Mouse (Mus musculus) heart, adult 2 months (tissue): ENCODE measurements around the gene Aebp1. TPM values are rescaled to one million over a fixed set of nuclear protein-coding genes. Genes with fewer than 3 reads are reported as not detected.

Source experiments
- DNase-seq, 2 experiments: peaks; one replicate each; pipeline ENCODE4 v3.0.0; 2021
- H3K27ac ChIP-seq: fragments of 200-600 bp; 2 replicates; pipeline ENCODE4 v1.8.1; 2022
- H3K27me3 ChIP-seq: fragments of 200-500 bp; 2 replicates; pipeline ENCODE4 v1.6.1; 2012; ENCODE audit warnings: mild to moderate bottlenecking, low read length, inconsistent platforms, mixed read lengths; ENCODE audit not compliant: control insufficient read depth, insufficient read depth
- H3K36me3 ChIP-seq: fragments of 200-500 bp; 2 replicates; pipeline ENCODE4 v1.6.1; 2012; ENCODE audit warnings: low read length, inconsistent platforms; ENCODE audit not compliant: control insufficient read depth, insufficient read depth
- H3K4me1 ChIP-seq: fragments of 200-500 bp; 2 replicates; pipeline ENCODE4 v1.6.1; 2011; ENCODE audit warnings: low read length; ENCODE audit not compliant: control insufficient read depth, insufficient read depth
- H3K4me3 ChIP-seq: fragments of 200-600 bp; 2 replicates; pipeline ENCODE4 v1.8.1; 2022
- H3K79me2 ChIP-seq: fragments of 200-500 bp; replicated peaks from 2 replicates; pipeline ENCODE4 v1.6.1; 2012; ENCODE audit warnings: mild to moderate bottlenecking, inconsistent platforms, low read length, moderate library complexity, mixed read lengths; ENCODE audit not compliant: control insufficient read depth, insufficient read depth
- H3K9ac ChIP-seq: fragments of 200-500 bp; 2 replicates; pipeline ENCODE4 v1.6.1; 2012; ENCODE audit warnings: low read depth, mild to moderate bottlenecking, control low read depth, inconsistent platforms, low read length, mixed read lengths
- CTCF ChIP-seq: fragments of 200-600 bp; IDR thresholded peaks from 2 replicates; pipeline ENCODE4 v1.8.1; 2022; ENCODE audit warnings: antibody characterized with exemption, mild to moderate bottlenecking, moderate library complexity
- EP300 ChIP-seq: fragments of 200-500 bp; IDR thresholded peaks from 2 replicates; pipeline ENCODE4 v1.6.1; 2011; ENCODE audit warnings: low read depth, low read length, control low read depth; ENCODE audit not compliant: insufficient read depth
- POLR2A ChIP-seq: fragments of 200-500 bp; IDR thresholded peaks from 2 replicates; pipeline ENCODE4 v1.6.1; 2011; ENCODE audit warnings: mild to moderate bottlenecking, low read depth, low read length, control low read depth; ENCODE audit not compliant: insufficient read depth
- WGBS: fragments of 180-500 bp; shearing (Covaris S2); methylation state at CpG from one replicate; pipeline ENCODE4 v1.1.7; 2018; 5-methylcytosine and 5-hydroxymethylcytosine counted together
- intact Hi-C: fragments of 180-260 bp; cut with DNase I; formaldehyde crosslinking; loops from one replicate; pipeline ENCODE4 v1.15.1; 2025
- polyA plus RNA-seq: library from polyadenylated mRNA; depleted of rRNA; stranded (reverse); fragments of >200 nt; gene quantifications from 2 replicates; pipeline ENCODE4 v1.2.3, GENCODE M21; 2012
- total RNA-seq, 2 experiments: library from RNA; stranded (reverse); gene quantifications; 2 replicates each; pipeline ENCODE4 v1.2.3; 2021

The Aebp1 gene
- total and polyA plus RNA-seq, 3 experiments, result 18.6 to 33.3 (median 19.9) TPM

DNA sequence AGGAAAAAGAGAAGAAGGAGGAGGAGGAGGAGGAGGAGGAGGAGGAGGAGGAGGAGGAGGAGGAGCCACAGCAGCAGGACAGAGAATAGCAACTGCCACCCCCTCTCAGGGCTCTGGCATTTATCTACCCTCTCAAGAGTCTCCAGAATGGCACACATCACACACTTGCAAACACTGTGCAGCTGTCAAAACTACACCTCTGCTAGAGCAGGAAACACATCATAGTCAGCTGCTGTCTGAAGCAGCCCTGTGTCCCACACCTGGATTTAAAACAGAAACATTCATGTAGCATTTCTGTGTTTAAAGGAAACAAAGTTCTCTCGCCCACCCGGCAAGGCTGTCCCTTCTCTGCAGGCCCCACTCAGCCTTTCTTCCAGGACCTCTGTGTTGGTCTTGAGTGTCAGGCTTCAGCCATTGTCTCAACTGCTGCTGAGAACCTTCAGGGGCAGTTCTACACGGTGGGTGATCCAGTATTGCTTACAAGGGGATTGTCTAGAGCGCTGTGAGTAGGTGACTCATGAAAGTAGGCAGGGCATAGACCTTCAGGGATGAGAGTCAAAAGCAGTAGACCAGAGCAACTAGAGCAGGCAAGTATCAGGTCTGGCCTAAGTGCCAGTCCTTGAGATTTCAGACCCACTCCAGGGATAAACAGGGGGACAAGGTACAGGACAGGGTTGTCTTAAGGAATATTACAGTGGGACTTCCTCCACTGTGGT is 10.6 kb upstream of the Aebp1 start:
- no peaks in the 10 kb centered on the region for H3K79me2 ChIP-seq
- DNase-seq, result no peak
- intact Hi-C loops, result no loop called here
- H3K4me3 ChIP-seq, result no peak overlapping the region
- no peak overlapping the region for H3K27ac ChIP-seq
- H3K36me3 ChIP-seq, result no peaks in the 10 kb centered on the region
- no peak for TF ChIP-seq POLR2A
- no peak for TF ChIP-seq CTCF
- no peak for TF ChIP-seq EP300
- H3K27me3 ChIP-seq, result no peaks in the 10 kb centered on the region
- peaks cover 5% of the 10 kb centered on the region for H3K4me1 ChIP-seq
- H3K9ac ChIP-seq, result no peak overlapping the region
- 60% methylated on average over 4 of the region's 4 CpGs for WGBS

DNA sequence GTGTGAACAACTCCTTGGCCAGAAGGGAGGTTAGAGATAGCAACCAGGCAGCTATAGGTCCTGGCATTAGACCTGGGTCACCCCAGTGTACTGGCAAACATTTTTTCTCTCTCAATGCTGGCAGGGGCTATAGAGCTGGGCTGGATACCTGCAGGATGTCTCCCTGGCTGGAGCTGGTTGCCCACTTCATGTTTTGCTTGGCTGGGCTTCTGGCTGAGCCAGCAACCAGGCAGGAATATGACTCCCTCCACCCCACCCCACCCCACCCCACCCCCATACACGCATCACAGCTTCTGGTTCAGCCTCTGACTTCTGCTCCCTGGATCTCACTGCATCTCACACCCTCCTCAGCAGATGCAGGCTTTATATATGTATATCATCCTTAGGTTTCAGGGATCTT is 9.4 kb upstream of the Aebp1 start:
- no peak for DNase-seq
- Histone ChIP-seq H3K9ac (no peak overlapping the region), H3K4me3 (no peak overlapping the region), H3K27ac (no peak overlapping the region), H3K79me2 (no peaks in the 10 kb centered on the region), H3K4me1 (no peaks in the 10 kb centered on the region; the same call in 1 of the 2 replicates), H3K27me3 (no peaks in the 10 kb centered on the region), H3K36me3 (no peaks in the 10 kb centered on the region)
- TF ChIP-seq EP300 (no peak), CTCF (no peak), POLR2A (no peak)
- 32% methylated on average over 1 of the region's 1 CpGs for WGBS
- intact Hi-C loops, result no loop called here

DNA sequence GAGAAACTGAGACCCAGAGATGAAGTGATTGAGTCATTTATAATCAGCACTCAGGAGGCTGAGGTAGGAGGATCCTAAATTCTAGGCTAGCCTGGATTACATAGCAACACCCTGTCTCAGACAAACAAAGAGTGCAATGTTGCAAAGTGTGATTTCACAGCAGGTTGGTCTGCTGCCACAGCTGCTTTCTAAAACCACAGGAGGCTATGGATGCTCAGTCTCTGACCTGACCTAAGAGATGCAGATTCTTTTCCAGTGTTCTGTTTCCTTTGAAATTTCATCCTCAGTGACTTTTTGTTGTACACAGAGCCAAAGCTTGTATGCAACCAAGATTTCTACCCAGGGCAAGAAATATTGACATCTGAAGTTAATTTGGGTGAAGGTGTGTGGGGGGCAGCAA is 6.3 kb upstream of the Aebp1 start:
- intact Hi-C loops, result no loop called here
- H3K9ac ChIP-seq, result no peak overlapping the region

DNA sequence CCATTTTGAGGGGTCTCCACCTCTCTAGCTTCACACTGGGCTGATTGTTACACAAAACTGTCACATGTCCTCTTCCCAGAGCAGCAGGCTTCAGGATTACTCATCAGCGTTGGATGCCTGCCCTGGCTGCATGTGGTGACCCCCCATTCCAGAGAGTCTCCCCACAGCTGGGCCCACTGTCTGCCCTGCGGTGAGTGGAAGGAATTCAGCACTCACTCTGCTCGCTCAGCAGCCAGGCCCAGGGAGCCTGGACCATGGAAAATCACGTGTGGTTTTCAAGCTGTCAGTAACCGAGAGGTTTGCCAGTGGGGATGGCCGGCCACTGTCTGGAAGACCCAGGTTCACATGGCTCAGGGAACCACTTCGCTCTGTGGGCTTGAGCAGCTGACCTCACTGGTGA is 5.8 kb upstream of the Aebp1 start:
- no peak for TF ChIP-seq POLR2A
- TF ChIP-seq EP300, result 0 out of 2 replicates have a peak, but pooled peaks have one; percentile 12
- no peak for TF ChIP-seq CTCF
- H3K9ac ChIP-seq, result no peak overlapping the region
- H3K4me1 ChIP-seq, result no peaks in the 10 kb centered on the region; the same call in 1 of the 2 replicates
- no peaks in the 10 kb centered on the region for H3K79me2 ChIP-seq
- intact Hi-C loops, result no loop called here
- peak; percentile 69 to 72 for DNase-seq
- H3K4me3 ChIP-seq, result no peak overlapping the region
- peak overlapping the region; percentile 33; the same call in 1 of the 2 replicates for H3K27ac ChIP-seq
- no peaks in the 10 kb centered on the region for H3K27me3 ChIP-seq
- no peaks in the 10 kb centered on the region for H3K36me3 ChIP-seq
- 45% methylated on average over 7 of the region's 7 CpGs for WGBS

More for the DNA sequence above, 6.3 kb upstream of the Aebp1 start:
- Histone ChIP-seq H3K36me3 (no peaks in the 10 kb centered on the region), H3K27me3 (no peaks in the 10 kb centered on the region), H3K79me2 (no peaks in the 10 kb centered on the region), H3K27ac (no peak overlapping the region), H3K4me3 (no peak overlapping the region), H3K4me1 (no peaks in the 10 kb centered on the region; the same call in 1 of the 2 replicates)
- no peak for DNase-seq
- no peak for TF ChIP-seq CTCF
- no peak for TF ChIP-seq POLR2A
- TF ChIP-seq EP300, result no peak

DNA sequence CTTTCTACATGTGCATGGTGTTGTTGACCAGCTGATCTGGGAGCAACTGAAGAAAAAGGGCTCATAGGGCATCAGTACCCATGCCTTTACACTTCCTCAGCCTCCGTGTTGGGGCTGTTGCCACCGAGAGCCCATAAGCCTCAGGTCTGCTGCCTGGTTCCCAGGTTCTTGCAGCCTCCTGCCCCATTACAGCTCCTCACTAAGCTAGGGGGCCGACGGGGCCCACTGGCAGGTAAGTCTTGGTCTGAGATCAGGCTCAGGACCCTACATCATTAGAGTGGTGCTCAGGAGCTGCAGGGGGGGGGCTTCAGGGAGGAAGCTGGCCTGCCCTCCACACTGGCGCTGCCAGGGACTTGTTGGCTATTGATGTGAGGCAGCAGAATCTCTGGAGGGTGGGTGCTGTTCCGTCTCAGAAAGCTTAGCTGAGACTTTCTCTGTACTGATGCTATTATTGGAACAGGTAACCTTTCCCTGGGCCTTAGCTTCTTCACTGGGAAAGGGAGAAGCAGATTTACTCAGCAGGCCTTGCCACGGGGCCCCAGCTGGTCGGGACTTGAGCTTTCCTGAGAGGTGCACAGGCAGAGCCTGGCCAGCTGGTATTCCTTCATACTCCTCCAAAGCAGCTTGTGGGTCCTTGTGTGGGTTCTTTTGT is 5.1 kb upstream of the Aebp1 start:
- no peaks in the 10 kb centered on the region for H3K27me3 ChIP-seq
- 80% methylated on average over 8 of the region's 8 CpGs for WGBS
- no peaks in the 10 kb centered on the region for H3K79me2 ChIP-seq
- DNase-seq, result no peak
- TF ChIP-seq EP300 (no peak), POLR2A (no peak), CTCF (no peak)
- no peak overlapping the region for H3K9ac ChIP-seq
- peaks cover 3% of the 10 kb centered on the region for H3K4me1 ChIP-seq
- no peaks in the 10 kb centered on the region for H3K36me3 ChIP-seq
- no peak overlapping the region for H3K4me3 ChIP-seq
- intact Hi-C loops, result no loop called here
- no peak overlapping the region for H3K27ac ChIP-seq

DNA sequence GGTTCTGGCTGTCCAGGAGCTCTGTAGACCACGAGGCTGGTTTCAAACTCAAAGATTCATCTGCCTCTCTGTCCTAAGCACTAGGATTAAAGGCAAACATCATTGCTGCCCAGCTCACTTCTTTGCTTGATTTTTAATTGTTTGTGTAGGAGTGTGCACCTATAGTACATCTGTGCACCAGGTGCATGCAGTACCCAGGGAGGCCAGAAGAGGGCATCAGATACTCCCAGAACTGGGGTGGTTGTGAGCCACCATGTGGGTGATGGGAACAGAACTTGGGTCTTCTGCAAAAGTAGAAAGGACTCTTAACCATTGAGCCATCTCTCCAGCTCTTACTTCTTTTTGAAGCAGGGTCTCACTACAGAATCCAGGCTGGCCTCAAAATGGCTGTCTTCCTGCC is 3.0 kb upstream of the Aebp1 start:
- TF ChIP-seq EP300, result no peak
- peak; percentile 45 for TF ChIP-seq CTCF
- TF ChIP-seq POLR2A, result no peak
- intact Hi-C loops, result no loop called here
- H3K9ac ChIP-seq, result no peak overlapping the region
- no peak for DNase-seq
- no peak overlapping the region for H3K4me3 ChIP-seq
- H3K27me3 ChIP-seq, result no peaks in the 10 kb centered on the region
- 97% methylated on average over 1 of the region's 1 CpGs for whole genome bisulfite sequencing
- no peaks in the 10 kb centered on the region for H3K79me2 ChIP-seq
- no peaks in the 10 kb centered on the region for H3K36me3 ChIP-seq
- H3K4me1 ChIP-seq, result peaks cover 3% of the 10 kb centered on the region
- no peak overlapping the region for H3K27ac ChIP-seq
